ENCODE assay signal across 8 mouse cellular contexts in genomic region chr3:144380921-144381320, GRCm38 (mm10).
A peak's percentile ranks its signal among the peaks of the same experiment; 100 is the strongest.
DNase-seq lines count a peak whose midpoint lies in the region; ATAC-seq and TF ChIP-seq lines count a peak whose summit lies in the region.

No protein-coding gene starts in this region.

- H3K27me3 ChIP-seq in erythroblast, embryonic 14.5 days (ENCODE audit: control insufficient read depth): no peaks in the 10 kb centered on the region
- no peaks in the 10 kb centered on the region for H3K27me3 ChIP-seq in liver, adult 2 months (ENCODE audit: control insufficient read depth, insufficient read depth, low read length)

- DNase-seq in embryo, embryonic 9.5 days (ENCODE audit: extremely low spot score): peak; percentile 85
- DNase-seq in heart, adult 18-20 months: peak; percentile 79 to 83
- DNase-seq in kidney, adult 11 months: peak; percentile 55
- peak; percentile 46 for DNase-seq in liver, adult 2 months (ENCODE audit: extremely low read depth, low read depth, low spot score)
- peak; percentile 75 to 79 for DNase-seq in monocyte, adult 2 months (ENCODE audit: low read depth in 1 of 2, low spot score in 2 of 2)
- DNase-seq in spleen, postnatal 4 days (ENCODE audit: low spot score in 2 of 2): peak; percentile 67 to 83

- H3K36me3 ChIP-seq in erythroblast, embryonic 14.5 days (ENCODE audit: control insufficient read depth): no peaks in the 10 kb centered on the region
- H3K36me3 ChIP-seq in liver, adult 2 months (ENCODE audit: control insufficient read depth, insufficient read depth, low read length): no peaks in the 10 kb centered on the region

- no peaks in the 10 kb centered on the region for H3K79me2 ChIP-seq in liver, adult 2 months (ENCODE audit: control insufficient read depth, insufficient read depth, low read length)

- peaks cover 6% of the 10 kb centered on the region for H3K4me1 ChIP-seq in erythroblast, embryonic 14.5 days (ENCODE audit: control insufficient read depth)
- H3K4me1 ChIP-seq in liver, adult 2 months (ENCODE audit: control insufficient read depth, insufficient read depth, low read length): no peaks in the 10 kb centered on the region

- TF ChIP-seq POLR2A in liver, adult 2 months (IDR thresholded peaks at IDR 0.05; ENCODE audit: extremely low read depth, insufficient read depth, low read length): no peak

- TF ChIP-seq CTCF in liver, adult 2 months (IDR thresholded peaks at IDR 0.05; ENCODE audit: low read depth, low read length): peak; percentile 81

- 3% methylated on average over 18 of the region's 18 CpGs for WGBS in liver, adult 2 months

- peak overlapping the region; percentile 40 for H3K4me3 ChIP-seq in erythroblast, embryonic 14.5 days (replicated peaks)
- H3K4me3 ChIP-seq in liver, adult 2 months (ENCODE audit: insufficient read depth, low read depth, low read length): peak overlapping the region; percentile 35; the same call in 1 of the 2 replicates

- no peak overlapping the region for H3K27ac ChIP-seq in liver, adult 2 months (replicated peaks; ENCODE audit: insufficient read depth, low read depth, low read length)

- ATAC-seq in erythroblast, adult 5-6 weeks (replicated peaks; ENCODE audit: low FRiP score, poor library complexity, severe bottlenecking): no peak; the same call in 1 of the 2 replicates

- H3K9ac ChIP-seq in liver, adult 2 months (ENCODE audit: low read depth, low read length): no peak overlapping the region

- H3K9me3 ChIP-seq in erythroblast, embryonic 14.5 days (ENCODE audit: control insufficient read depth, low read length): no peaks in the 10 kb centered on the region
